Mouse (Mus musculus) embryonic facial prominence, embryonic 11.5 days (tissue): ENCODE results near the gene Cxcr3. TPM values are rescaled to one million over a fixed set of nuclear protein-coding genes. Genes with fewer than 3 reads are reported as not detected.

Source experiments
- ATAC-seq: fragments of 200-750 bp; cut with Nextera tagmentation; replicated peaks from 2 replicates; pipeline ENCODE4 v1.8.0; 2017; ENCODE audit warnings: low read depth; ENCODE audit not compliant: insufficient number of reproducible peaks, low FRiP score, low TSS enrichment
- DNase-seq: peaks from one replicate; pipeline ENCODE4 v3.0.0-alpha.2; 2015; ENCODE audit warnings: low spot score
- H3K27ac ChIP-seq: fragments of 300-500 bp; sonication (generic); replicated peaks from 2 replicates; pipeline ENCODE4 v1.5.1; 2014; ENCODE audit warnings: mild to moderate bottlenecking, low read depth, low read length, control low read depth
- H3K27me3 ChIP-seq: fragments of 300-500 bp; sonication (generic); 2 replicates; pipeline ENCODE4 v1.6.1; 2014; ENCODE audit warnings: mild to moderate bottlenecking, low read length, moderate library complexity, mixed read lengths; ENCODE audit not compliant: control insufficient read depth, insufficient read depth
- H3K36me3 ChIP-seq: fragments of 300-500 bp; sonication (generic); replicated peaks from 2 replicates; pipeline ENCODE4 v1.6.1; 2014; ENCODE audit warnings: low read depth, mild to moderate bottlenecking, low read length, moderate library complexity, mixed read lengths; ENCODE audit not compliant: control insufficient read depth, insufficient read depth
- H3K4me1 ChIP-seq: fragments of 300-500 bp; sonication (generic); 2 replicates; pipeline ENCODE4 v1.6.1; 2014; ENCODE audit warnings: low read length, mixed read lengths; ENCODE audit not compliant: control insufficient read depth, insufficient read depth
- H3K4me2 ChIP-seq: fragments of 300-500 bp; sonication (generic); 2 replicates; pipeline ENCODE4 v1.6.1; 2014; ENCODE audit warnings: low read depth, mild to moderate bottlenecking, control low read depth, low read length, moderate library complexity
- H3K4me3 ChIP-seq: fragments of 300-500 bp; sonication (generic); 2 replicates; pipeline ENCODE4 v1.5.1; 2014; ENCODE audit warnings: low read depth, low read length, control low read depth
- H3K9ac ChIP-seq: fragments of 300-500 bp; sonication (generic); replicated peaks from 2 replicates; pipeline ENCODE4 v1.6.1; 2014; ENCODE audit warnings: mild to moderate bottlenecking, control low read depth, low read length
- H3K9me3 ChIP-seq: fragments of 300-500 bp; sonication (generic); replicated peaks from 2 replicates; pipeline ENCODE4 v1.6.1; 2016; ENCODE audit warnings: mild to moderate bottlenecking, low read length, inconsistent platforms, mixed read lengths; ENCODE audit not compliant: control insufficient read depth
- WGBS: fragments of 180-500 bp; shearing (Covaris S2); extraction: QIAGEN DNeasy Blood & Tissue Kit; methylation state at CpG from one replicate; pipeline ENCODE4 v1.1.7; 2014; 5-methylcytosine and 5-hydroxymethylcytosine counted together
- polyA plus RNA-seq: library from polyadenylated mRNA; unstranded; fragments of >200 nt; fragmentation: Nextera tagmentation; extraction: Ambion mirVana; gene quantifications from 2 replicates; pipeline ENCODE4 v1.2.1, GENCODE M21; 2014

Gene Cxcr3
- polyA plus RNA-seq, 1 experiment from 2014 or later, result 0.43 TPM

DNA sequence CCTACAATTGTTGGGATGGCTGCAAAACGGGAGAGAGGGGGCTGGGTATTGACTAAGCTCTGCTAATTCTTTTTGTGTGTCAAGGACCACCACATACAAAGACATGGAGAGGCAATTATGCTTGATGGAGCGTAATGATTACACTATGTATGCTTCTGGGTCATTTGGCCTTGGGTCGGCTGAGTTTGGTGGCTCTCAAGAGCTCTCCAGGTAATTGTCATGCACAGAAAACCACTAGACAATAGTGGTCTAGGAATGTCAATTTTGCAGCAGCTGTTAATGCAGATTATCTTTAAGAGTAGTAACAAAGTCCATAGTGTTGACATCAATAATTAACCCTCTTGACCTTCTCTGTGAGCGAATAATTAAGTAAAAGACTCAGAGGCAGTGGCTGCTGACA, 16.1 kb upstream of the Cxcr3 start:
- no peaks in the 10 kb centered on the region; the same call in 1 of the 2 replicates for H3K27me3 ChIP-seq
- H3K4me1 ChIP-seq, result no peaks in the 10 kb centered on the region
- no peaks in the 10 kb centered on the region for H3K9me3 ChIP-seq
- H3K27ac ChIP-seq, result no peak overlapping the region
- H3K4me2 ChIP-seq, result no peak overlapping the region
- no peak; the same call in 1 of the 2 replicates for ATAC-seq
- WGBS, result 60% methylated on average over 4 of the region's 4 CpGs
- H3K9ac ChIP-seq, result no peak overlapping the region
- H3K4me3 ChIP-seq, result no peak overlapping the region
- peak; percentile 4 for DNase-seq
- H3K36me3 ChIP-seq, result no peaks in the 10 kb centered on the region

DNA sequence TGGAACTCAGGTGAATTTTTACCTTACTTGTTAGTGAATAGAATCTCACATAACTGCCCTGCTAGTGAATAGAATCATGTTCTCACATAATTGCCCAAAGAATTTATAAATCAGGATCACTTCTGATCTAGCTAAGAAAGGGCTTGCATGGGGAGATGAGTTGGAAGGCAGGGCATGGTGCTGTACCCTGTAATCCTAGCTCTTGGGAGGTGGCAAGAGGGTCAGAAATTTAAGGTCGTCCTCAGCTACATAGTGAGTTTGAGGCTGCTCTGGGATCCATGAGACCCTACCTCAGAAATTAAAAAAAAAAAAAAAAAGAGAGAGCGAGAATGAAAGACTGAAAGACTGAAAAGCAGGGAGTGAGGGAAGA, 7.0 kb upstream of the Cxcr3 start:
- Histone ChIP-seq H3K9ac (no peak overlapping the region), H3K9me3 (no peaks in the 10 kb centered on the region), H3K4me2 (no peak overlapping the region), H3K36me3 (no peaks in the 10 kb centered on the region), H3K27ac (no peak overlapping the region), H3K4me3 (no peak overlapping the region), H3K4me1 (no peaks in the 10 kb centered on the region), H3K27me3 (no peaks in the 10 kb centered on the region; the same call in 1 of the 2 replicates)
- DNase-seq (no peak), ATAC-seq (no peak)
- WGBS, result 75% methylated on average over 2 of the region's 2 CpGs

DNA sequence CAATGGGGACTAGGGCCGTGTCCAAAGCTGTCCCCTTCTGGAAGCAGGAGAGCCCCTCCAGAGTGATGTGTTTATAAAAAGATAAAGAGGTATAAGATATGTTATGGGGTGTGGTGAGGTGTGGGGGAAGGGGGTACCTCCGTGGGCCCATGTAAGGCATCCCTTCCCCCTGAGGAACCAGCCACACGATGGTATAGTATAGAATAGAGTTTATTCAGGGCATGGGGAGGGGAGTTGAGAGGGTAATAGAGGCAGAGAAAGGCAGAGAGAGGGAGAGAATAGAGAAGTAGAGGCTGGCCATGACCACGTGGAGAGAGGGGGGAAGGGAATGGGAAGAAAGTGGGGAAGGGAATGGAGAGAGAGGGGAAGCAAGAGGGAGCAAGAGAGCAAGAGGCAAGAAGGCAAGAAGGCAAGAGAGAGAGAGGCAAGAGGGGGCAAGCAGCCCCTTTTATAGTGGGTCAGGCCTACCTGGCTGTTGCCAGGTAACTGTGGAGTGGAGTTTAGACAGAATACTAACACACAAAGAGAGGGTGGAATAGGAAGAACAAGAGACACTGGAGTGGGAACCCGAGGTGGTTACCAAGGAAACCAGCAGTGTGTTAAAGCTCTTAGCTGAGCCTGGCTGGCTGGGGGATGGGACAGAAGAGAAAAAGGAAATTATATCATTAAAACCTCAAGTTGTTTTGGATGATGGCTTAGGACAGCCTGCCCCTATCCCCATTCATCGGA, 6.4 kb upstream of the Cxcr3 start:
- peak; percentile 43 for DNase-seq
- H3K4me3 ChIP-seq, result no peak overlapping the region
- 55% methylated on average over 6 of the region's 6 CpGs for WGBS
- H3K27ac ChIP-seq, result no peak overlapping the region
- H3K27me3 ChIP-seq, result no peaks in the 10 kb centered on the region; the same call in 1 of the 2 replicates
- no peaks in the 10 kb centered on the region for H3K36me3 ChIP-seq
- H3K4me1 ChIP-seq, result no peaks in the 10 kb centered on the region
- ATAC-seq, result no peak; the same call in 1 of the 2 replicates
- H3K4me2 ChIP-seq, result no peak overlapping the region
- no peaks in the 10 kb centered on the region for H3K9me3 ChIP-seq
- no peak overlapping the region for H3K9ac ChIP-seq

DNA sequence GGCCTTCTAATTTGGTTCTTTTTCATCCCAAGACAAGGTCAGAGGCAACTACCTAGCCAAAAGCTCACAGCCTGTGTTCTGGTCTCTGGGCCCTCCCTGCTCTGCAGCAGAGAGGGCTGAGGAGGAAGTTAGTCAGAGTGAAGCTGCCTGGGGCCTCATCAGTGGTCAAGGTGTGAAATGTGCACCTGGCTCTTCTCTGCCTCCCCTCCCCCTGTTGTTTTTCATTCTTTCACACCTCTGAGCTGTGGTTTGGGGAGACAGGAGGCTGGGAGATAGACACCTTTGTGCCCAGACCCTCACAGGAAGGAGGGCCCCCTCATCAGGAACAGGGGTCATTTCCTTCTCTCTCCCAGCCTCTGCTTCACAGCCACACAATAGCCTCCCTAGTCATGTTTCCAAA, 3.1 kb upstream of the Cxcr3 start:
- ATAC-seq (no peak), DNase-seq (no peak)
- Histone ChIP-seq H3K4me3 (no peak overlapping the region), H3K27ac (no peak overlapping the region), H3K9ac (no peak overlapping the region), H3K4me1 (no peaks in the 10 kb centered on the region), H3K9me3 (no peaks in the 10 kb centered on the region), H3K36me3 (no peaks in the 10 kb centered on the region), H3K27me3 (no peaks in the 10 kb centered on the region; the same call in 1 of the 2 replicates), H3K4me2 (no peak overlapping the region)

DNA sequence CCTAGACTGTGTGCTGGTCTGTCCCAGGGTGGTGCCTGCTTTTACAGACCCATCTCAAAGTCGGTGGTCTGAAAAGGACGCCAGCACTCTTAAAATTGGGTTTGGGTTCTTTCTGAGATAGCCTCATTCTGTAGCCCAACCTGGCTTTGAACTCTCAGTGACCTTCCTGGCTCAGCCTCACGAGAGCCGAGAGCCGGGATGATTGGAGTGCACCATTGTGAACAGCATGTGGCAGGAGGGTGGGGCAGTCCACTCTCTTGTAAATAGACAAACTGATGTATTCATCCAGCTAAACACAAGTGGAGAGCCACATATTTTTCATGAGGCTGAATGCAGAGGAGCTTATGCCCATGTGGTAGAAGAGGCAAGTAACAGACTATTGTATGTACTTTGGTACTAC, 912 bp upstream of the Cxcr3 start:
- Histone ChIP-seq H3K4me2 (no peak overlapping the region), H3K27ac (no peak overlapping the region), H3K36me3 (no peaks in the 10 kb centered on the region), H3K4me1 (no peaks in the 10 kb centered on the region), H3K9ac (no peak overlapping the region), H3K4me3 (no peak overlapping the region), H3K9me3 (no peaks in the 10 kb centered on the region), H3K27me3 (no peaks in the 10 kb centered on the region; the same call in 1 of the 2 replicates)
- WGBS, result 68% methylated on average over 5 of the region's 5 CpGs
- ATAC-seq, result no peak
- no peak for DNase-seq

DNA sequence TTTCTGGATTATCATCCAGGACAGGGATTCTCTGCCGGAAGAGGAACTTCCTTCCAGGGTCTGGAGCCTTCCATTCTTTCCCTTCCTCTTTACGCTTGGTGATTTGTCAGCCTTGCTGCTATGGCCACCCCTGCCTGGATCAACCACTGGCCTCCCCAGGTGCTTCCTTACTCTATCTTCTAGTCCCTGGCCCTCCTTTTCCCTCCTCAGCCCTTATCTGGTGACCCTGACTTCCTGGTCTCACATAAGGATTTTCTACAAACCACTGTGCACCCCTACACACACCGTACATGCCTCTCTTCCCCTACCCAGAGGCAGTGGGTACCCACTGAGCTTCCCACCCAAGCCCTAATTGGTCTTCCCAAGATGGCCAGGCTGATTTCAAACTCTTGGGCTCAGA, 781 bp downstream of the Cxcr3 start:
- no peak overlapping the region for H3K4me2 ChIP-seq
- H3K9me3 ChIP-seq, result no peaks in the 10 kb centered on the region
- no peak for DNase-seq
- WGBS, result 90% methylated on average over 3 of the region's 3 CpGs
- H3K4me3 ChIP-seq, result no peak overlapping the region
- H3K4me1 ChIP-seq, result no peaks in the 10 kb centered on the region
- no peak for ATAC-seq
- no peaks in the 10 kb centered on the region for H3K36me3 ChIP-seq
- no peak overlapping the region for H3K9ac ChIP-seq
- H3K27me3 ChIP-seq, result no peaks in the 10 kb centered on the region; the same call in 1 of the 2 replicates
- no peak overlapping the region for H3K27ac ChIP-seq

DNA sequence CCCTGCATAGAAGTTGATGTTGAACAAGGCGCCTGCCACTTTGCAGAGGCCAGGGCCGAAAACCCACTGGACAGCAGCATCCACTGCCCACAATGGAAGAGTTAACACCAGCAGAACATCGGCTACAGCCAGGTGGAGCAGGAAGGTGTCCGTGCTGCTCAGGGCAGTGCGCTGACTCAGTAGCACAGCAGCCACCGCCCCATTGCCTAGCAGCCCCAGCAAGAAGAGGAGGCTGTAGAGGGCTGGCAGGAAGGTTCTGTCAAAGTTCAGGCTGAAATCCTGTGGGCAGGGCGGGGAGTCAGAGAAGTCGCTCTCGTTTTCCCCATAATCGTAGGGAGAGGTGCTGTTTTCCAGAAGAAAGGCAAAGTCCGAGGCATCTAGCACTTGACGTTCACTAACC, 1.4 kb downstream of the Cxcr3 start:
- Histone ChIP-seq H3K4me3 (no peak overlapping the region), H3K9ac (no peak overlapping the region), H3K36me3 (no peaks in the 10 kb centered on the region), H3K4me2 (no peak overlapping the region), H3K27me3 (no peaks in the 10 kb centered on the region; the same call in 1 of the 2 replicates), H3K9me3 (no peaks in the 10 kb centered on the region), H3K27ac (no peak overlapping the region), H3K4me1 (no peaks in the 10 kb centered on the region)
- ATAC-seq (no peak), DNase-seq (no peak)
- WGBS, result 81% methylated on average over 12 of the region's 12 CpGs

DNA sequence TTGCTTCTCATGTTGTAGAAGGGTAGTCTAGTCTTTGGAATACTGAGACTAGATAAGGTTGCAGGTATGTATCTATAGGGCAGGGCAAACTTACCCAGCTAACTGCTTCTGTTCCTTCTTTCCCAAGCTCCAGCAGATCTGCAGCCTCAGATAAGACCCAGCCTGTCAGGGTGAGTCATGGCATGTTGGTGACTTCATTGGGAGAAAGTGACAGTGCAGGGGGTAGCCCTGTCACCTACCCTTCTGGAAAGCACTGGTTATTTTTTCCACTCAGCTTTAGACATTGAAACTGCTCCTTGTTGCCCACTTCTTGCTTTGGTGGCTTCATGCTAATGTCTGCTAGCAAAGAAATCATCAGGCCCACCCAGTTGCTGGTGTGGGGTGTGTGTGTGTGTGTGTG, 4.1 kb downstream of the Cxcr3 start:
- no peak for DNase-seq
- no peak for ATAC-seq
- no peaks in the 10 kb centered on the region for H3K9me3 ChIP-seq
- no peaks in the 10 kb centered on the region; the same call in 1 of the 2 replicates for H3K27me3 ChIP-seq
- no peaks in the 10 kb centered on the region for H3K36me3 ChIP-seq
- H3K9ac ChIP-seq, result no peak overlapping the region
- H3K27ac ChIP-seq, result no peak overlapping the region
- no peak overlapping the region for H3K4me3 ChIP-seq
- H3K4me2 ChIP-seq, result no peak overlapping the region
- H3K4me1 ChIP-seq, result no peaks in the 10 kb centered on the region
